In the genomic region with DNA sequence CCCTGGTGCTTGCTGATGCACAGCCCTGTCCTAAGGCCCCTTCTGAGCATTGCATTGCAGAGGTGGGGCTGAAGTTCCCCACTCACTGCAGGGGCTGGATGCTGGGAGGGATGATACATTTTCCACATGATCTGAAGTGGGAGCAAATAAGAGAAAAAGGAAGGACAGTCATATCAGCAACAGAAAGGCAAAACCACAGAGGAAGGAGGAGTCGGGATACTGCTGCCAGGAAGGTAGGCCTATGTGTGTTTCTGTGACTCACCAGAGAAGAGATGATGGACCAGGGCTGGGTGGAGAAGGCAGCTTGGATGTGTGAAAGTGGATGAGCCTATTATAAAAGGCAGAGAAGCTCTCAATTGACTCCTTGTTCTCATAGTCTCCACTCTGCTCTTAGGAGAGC, we compare ENCODE assay signal across 35 mouse cellular contexts. TPM values are rescaled to one million over a fixed set of nuclear protein-coding genes. Genes with fewer than 3 reads are reported as not detected.
DNase-seq lines count a peak whose midpoint lies in the region; ATAC-seq and TF ChIP-seq lines count a peak whose summit lies in the region.
"Had no signal": no experiment of that assay in that cellular context is flagged by ENCODE, and none has a peak within 500 bp of the region (broad histone marks: within the 10 kb centered on the region; RNA-seq: fewer than 3 reads in every experiment).

No protein-coding gene starts in this region.

- no peak for TF ChIP-seq RAD21 in MEL (IDR thresholded peaks at IDR 0.05; ENCODE audit: low read depth, low read length)

- H3K4me3 ChIP-seq in MEL (ENCODE audit: control insufficient read depth in 1 of 2, insufficient read depth in 1 of 2, low read depth in 2 of 2, low read length in 2 of 2), result no peak overlapping the region
- H3K4me3 ChIP-seq: embryonic facial prominence, embryonic 12.5 days; erythroblast, embryonic 14.5 days; forebrain, embryonic 13.5 days; heart, embryonic 10.5 days; hindbrain, embryonic 15.5 days; limb, embryonic 13.5 days; liver, embryonic 13.5 days; megakaryocyte, embryonic 14.5 days; midbrain, embryonic 13.5 days; stomach, embryonic 15.5 days had no signal

- no peak for TF ChIP-seq CTCF in MEL (IDR thresholded peaks at IDR 0.05 in 2 of 3, conservative IDR thresholded peaks at IDR 0.05 in 1 of 3; ENCODE audit: control insufficient read depth in 1 of 3, insufficient read depth in 1 of 3, low read depth in 2 of 3, low read length in 3 of 3, poor library complexity in 1 of 3, severe bottlenecking in 1 of 3)

- H3K79me2 ChIP-seq in MEL (ENCODE audit: control insufficient read depth, insufficient read depth, low read length, poor library complexity), result no peaks in the 10 kb centered on the region

- no peaks in the 10 kb centered on the region for H3K4me1 ChIP-seq in MEL (ENCODE audit: control insufficient read depth in 1 of 2, insufficient read depth in 2 of 2, low read length in 2 of 2)
- H3K4me1 ChIP-seq: embryonic facial prominence, embryonic 12.5 days; heart, embryonic 10.5 days; hindbrain, embryonic 15.5 days; limb, embryonic 13.5 days; midbrain, embryonic 13.5 days; stomach, embryonic 15.5 days had no signal

- no peak overlapping the region for H3K27ac ChIP-seq in MEL (ENCODE audit: control insufficient read depth, low read depth, low read length)
- H3K27ac ChIP-seq: embryonic facial prominence, embryonic 12.5 days; forebrain, embryonic 13.5 days; heart, embryonic 10.5 days; hindbrain, embryonic 15.5 days; limb, embryonic 13.5 days; liver, embryonic 13.5 days; midbrain, embryonic 13.5 days; stomach, embryonic 15.5 days had no signal

- no peaks in the 10 kb centered on the region; a peak in 1 of 4 replicates for H3K27me3 ChIP-seq in MEL (ENCODE audit: control insufficient read depth in 1 of 2, insufficient read depth in 2 of 2, low read length in 2 of 2)
- H3K27me3 ChIP-seq: embryonic facial prominence, embryonic 12.5 days; forebrain, embryonic 13.5 days; hindbrain, embryonic 15.5 days; limb, embryonic 13.5 days; liver, embryonic 13.5 days; midbrain, embryonic 13.5 days; stomach, embryonic 15.5 days had no signal

- TF ChIP-seq POLR2A in MEL (IDR thresholded peaks at IDR 0.05; ENCODE audit: control insufficient read depth in 1 of 2, insufficient read depth in 1 of 2, low read depth in 1 of 2, low read length in 2 of 2, poor library complexity in 1 of 2), result no peak

- H3K36me3 ChIP-seq in MEL (ENCODE audit: control insufficient read depth in 1 of 2, insufficient read depth in 2 of 2, low read length in 2 of 2), result no peaks in the 10 kb centered on the region
- H3K36me3 ChIP-seq: embryonic facial prominence, embryonic 12.5 days; heart, embryonic 10.5 days; hindbrain, embryonic 15.5 days; limb, embryonic 13.5 days; liver, embryonic 13.5 days; midbrain, embryonic 13.5 days; stomach, embryonic 15.5 days had no signal

- no peaks in the 10 kb centered on the region for H3K9me3 ChIP-seq in MEL (replicated peaks; ENCODE audit: insufficient read depth, low read length)
- H3K9me3 ChIP-seq: forebrain, embryonic 13.5 days; heart, embryonic 10.5 days; hindbrain, embryonic 15.5 days; liver, embryonic 13.5 days; midbrain, embryonic 13.5 days; stomach, embryonic 15.5 days had no signal

- no peak overlapping the region for H3K9ac ChIP-seq in MEL (ENCODE audit: control insufficient read depth, low read depth, low read length, poor library complexity, severe bottlenecking)
- H3K9ac ChIP-seq: embryonic facial prominence, embryonic 12.5 days; forebrain, embryonic 13.5 days; hindbrain, embryonic 15.5 days; limb, embryonic 13.5 days; liver, embryonic 13.5 days; midbrain, embryonic 13.5 days; stomach, embryonic 15.5 days had no signal

- DNase-seq in right cerebral cortex, adult 18-20 months, result peak; percentile 3
- DNase-seq in right cerebral cortex, postnatal 4 days, result no peak
- DNase-seq in 3T3-L1 (ENCODE audit: low read depth, low spot score) (peak; percentile 79), MEL (ENCODE audit: low read depth, low spot score) (peak; percentile 2)
- no peak for DNase-seq in kidney, postnatal 10 days
- DNase-seq in heart, adult 8-10 months (ENCODE audit: low spot score), result no peak
- DNase-seq: adrenal gland, adult 2 months; cerebellum, adult 2 months; cerebellum, postnatal 25 days; gastrocnemius, postnatal 25 days; kidney, adult 8-10 months; kidney, postnatal 14 days; liver, embryonic 13.5 days; lung, adult 2 months had no signal

- no peak for TF ChIP-seq EP300 in MEL (IDR thresholded peaks at IDR 0.05; ENCODE audit: low read depth in 1 of 2, low read length in 2 of 2)

- 0 out of 2 replicates have a peak, but pooled peaks have one; percentile 17 for ATAC-seq in granulocyte monocyte progenitor cell, adult 5-6 weeks (replicated peaks; ENCODE audit: poor library complexity, severe bottlenecking)
- ATAC-seq: CD4-positive, CD25-positive, alpha-beta regulatory T cell, adult 4 months; forebrain, embryonic 13.5 days; midbrain, embryonic 13.5 days had no signal

TF ChIP-seq in MEL, 35 proteins besides CTCF, POLR2A, EP300 and RAD21:
- TF ChIP-seq TAL1 (IDR thresholded peaks at IDR 0.05; ENCODE audit: low read length), result no peak
- TF ChIP-seq TCF12 (IDR thresholded peaks at IDR 0.05; ENCODE audit: low read depth, low read length), result no peak
- no peak for TF ChIP-seq USF2 (IDR thresholded peaks at IDR 0.05; ENCODE audit: borderline replicate concordance in 1 of 2, insufficient read depth in 1 of 2, low read depth in 1 of 2, low read length in 2 of 2)
- no peak for TF ChIP-seq ELF1 (IDR thresholded peaks at IDR 0.05; ENCODE audit: low read depth, low read length)
- no peak for TF ChIP-seq ZKSCAN1 (IDR thresholded peaks at IDR 0.05; ENCODE audit: low read depth, low read length)
- TF ChIP-seq ZC3H11A (IDR thresholded peaks at IDR 0.05; ENCODE audit: low read depth, low read length), result no peak
- TF ChIP-seq BHLHE40 (IDR thresholded peaks at IDR 0.05; ENCODE audit: borderline replicate concordance, low read depth, low read length), result no peak
- TF ChIP-seq GATA1 (IDR thresholded peaks at IDR 0.05; ENCODE audit: low read depth, low read length), result no peak
- no peak for TF ChIP-seq MYB (IDR thresholded peaks at IDR 0.05; ENCODE audit: low read depth, low read length)
- no peak for TF ChIP-seq RCOR1 (IDR thresholded peaks at IDR 0.05; ENCODE audit: low read depth, low read length)
- TF ChIP-seq TBP (IDR thresholded peaks at IDR 0.05; ENCODE audit: low read depth, low read length), result no peak
- no peak for TF ChIP-seq UBTF (IDR thresholded peaks at IDR 0.05; ENCODE audit: borderline replicate concordance, insufficient read depth, low read depth, low read length)
- no peak for TF ChIP-seq SIN3A (IDR thresholded peaks at IDR 0.05; ENCODE audit: low read length)

RNA-seq across cellular contexts. Expression of a gene that starts 23.8 kb away (rescaled TPM):
- not detected in 2 replicates for total RNA-seq in MEL (2012; rRNA removed)
- polyA plus RNA-seq in MEL (2012; ENCODE audit: insufficient read depth in 1 of 2, insufficient read length in 2 of 2, low read depth in 1 of 2, low replicate concordance in 2 of 2, missing spikeins in 1 of 2), result not detected
- total RNA-seq in granulocyte monocyte progenitor cell, adult 5-6 weeks (2014; fragmentation: Nextera tagmentation), result not detected in 2 replicates
- not detected in 2 replicates for total RNA-seq in granulocyte monocyte progenitor cell, adult 5-6 weeks (2017)
- total RNA-seq in heart, adult 8-10 months (2022), result not detected
- total RNA-seq: adrenal gland, adult 2 months; gastrocnemius, postnatal 25 days; hematopoietic stem cell, adult 5-6 weeks; layer of hippocampus, adult 18-20 months; layer of hippocampus, postnatal 14 days; left cerebral cortex, postnatal 10 days; monocyte, adult 5-6 weeks; neutrophil, adult 5-6 weeks had no signal
- polyA plus RNA-seq: adrenal gland, adult 2 months; CD4-positive, CD25-positive, alpha-beta regulatory T cell, adult 4 months; cerebellum, adult 2 months; embryonic facial prominence, embryonic 12.5 days; erythroblast, embryonic 14.5 days; forebrain, embryonic 13.5 days; heart, embryonic 10.5 days; heart, embryonic 16.5 days; hindbrain, embryonic 15.5 days; intestine, embryonic 14.5 days; limb, embryonic 13.5 days; liver, embryonic 13.5 days; lung, adult 2 months; midbrain, embryonic 13.5 days; stomach, embryonic 15.5 days; thymus, postnatal 0 days; urinary bladder, adult 2 months had no signal

Comparison
In these comparisons a context has a peak if more than half of its experiments do, and no peak if none do; other contexts are left out.
1. DNase-seq: peak in right cerebral cortex, adult 18-20 months (single experiment), 3T3-L1 (single experiment) and MEL (single experiment); none in right cerebral cortex, postnatal 4 days (single experiment), kidney, postnatal 10 days (single experiment) and heart, adult 8-10 months (single experiment).